Mouse (Mus musculus): ENCODE measurements around the gene Csf3. TPM values are rescaled to one million over a fixed set of nuclear protein-coding genes. Genes with fewer than 3 reads are reported as not detected.
"Not testable (repeated sequence)": the region's sequence is repeated elsewhere in the genome, so short reads cannot be mapped to it uniquely, and the experiment has no call there.

Gene Csf3
- total RNA-seq, 4 experiments from 2014 or later, result not detected

GRCm38 (mm10) chr11:98731134-98731533, 30.1 kb downstream of the Csf3 start:
- no peak for DNase-seq

- no peak for DNase-seq
Observed at GRCm38 (mm10) chr11:98734020-98734419, 33.0 kb downstream of the Csf3 start.

GRCm38 (mm10) chr11:98735111-98735510, 34.0 kb downstream of the Csf3 start:
- no peak for DNase-seq

GRCm38 (mm10) chr11:98736176-98736575, 35.1 kb downstream of the Csf3 start:
- DNase-seq, result no peak

GRCm38 (mm10) chr11:98737220-98737619, 36.2 kb downstream of the Csf3 start:
- DNase-seq, result not testable (repeated sequence)

GRCm38 (mm10) chr11:98738428-98738911, 37.4 kb downstream of the Csf3 start:
- DNase-seq, result no peak

- no peak for DNase-seq
Observed at GRCm38 (mm10) chr11:98738925-98739324, 37.9 kb downstream of the Csf3 start.

GRCm38 (mm10) chr11:98740026-98740392, 38.9 kb downstream of the Csf3 start:
- DNase-seq, result no peak

- no peak for DNase-seq
Observed at GRCm38 (mm10) chr11:98740393-98741050, 39.5 kb downstream of the Csf3 start, which contains the start of gene Thra. Thra (plus strand) TSS chr11:98740638.

- DNase-seq, result no peak
Observed at GRCm38 (mm10) chr11:98741051-98741620, 40.1 kb downstream of the Csf3 start.

- DNase-seq, result no peak
Observed at GRCm38 (mm10) chr11:98741622-98742396, 40.7 kb downstream of the Csf3 start.

GRCm38 (mm10) chr11:98742397-98743291, 41.6 kb downstream of the Csf3 start:
- no peak for DNase-seq

GRCm38 (mm10) chr11:98743655-98744345, 42.7 kb downstream of the Csf3 start:
- no peak for DNase-seq

GRCm38 (mm10) chr11:98744456-98745019, 43.5 kb downstream of the Csf3 start:
- DNase-seq, result no peak

GRCm38 (mm10) chr11:98745932-98746853, 45.1 kb downstream of the Csf3 start:
- no peak for DNase-seq

- peak; percentile 82 for DNase-seq
Observed at GRCm38 (mm10) chr11:98746855-98747693, 46.0 kb downstream of the Csf3 start.

- no peak for DNase-seq
Observed at GRCm38 (mm10) chr11:98747804-98748505, 46.9 kb downstream of the Csf3 start.

Data from adrenal gland, adult 8-10 months (tissue).